Mouse (Mus musculus): ENCODE measurements around the gene Crtac1.

GRCm38 (mm10) chr19:42363551-42363950 is 68.0 kb downstream of the Crtac1 start:
- TF ChIP-seq CTCF (IDR thresholded peaks at IDR 0.05; ENCODE audit: low read depth) (no peak), EP300 (IDR thresholded peaks at IDR 0.05; ENCODE audit: low read depth) (no peak)
